Mouse (Mus musculus): ENCODE results near the gene Ifi209.
"Not testable (repeated sequence)": the region's sequence is repeated elsewhere in the genome, so short reads cannot be mapped to it uniquely, and the experiment has no call there.

Gene Ifi209

GRCm38 (mm10) chr1:173630622-173631021, at the start of gene Ifi209:
TSS of gene Ifi209 (plus strand) at chr1:173630917.
- not testable (repeated sequence) for DNase-seq

- DNase-seq: not testable (repeated sequence)
Observed at GRCm38 (mm10) chr1:173589698-173590097, 41.0 kb upstream of the Ifi209 start.

GRCm38 (mm10) chr1:173598838-173599494, 31.8 kb upstream of the Ifi209 start, which contains the start of gene Ifi213:
TSS of gene Ifi213 (minus strand) at chr1:173599274.
- DNase-seq: not testable (repeated sequence)

- not testable (repeated sequence) for DNase-seq
Observed at GRCm38 (mm10) chr1:173610291-173610690, 20.4 kb upstream of the Ifi209 start.

GRCm38 (mm10) chr1:173622216-173622615, 8.5 kb upstream of the Ifi209 start:
- DNase-seq: not testable (repeated sequence)

- DNase-seq: no peak
Observed at GRCm38 (mm10) chr1:173624052-173624451, 6.7 kb upstream of the Ifi209 start.

GRCm38 (mm10) chr1:173626686-173627085, 4.0 kb upstream of the Ifi209 start:
- DNase-seq: no peak

- DNase-seq: no peak
Observed at GRCm38 (mm10) chr1:173633969-173634645, 3.4 kb downstream of the Ifi209 start.

- no peak for DNase-seq
Observed at GRCm38 (mm10) chr1:173645393-173645792, 14.7 kb downstream of the Ifi209 start.

GRCm38 (mm10) chr1:173657973-173658372, 27.3 kb downstream of the Ifi209 start:
- no peak for DNase-seq

GRCm38 (mm10) chr1:173673458-173674097, 42.9 kb downstream of the Ifi209 start, which contains the start of gene Ifi208:
TSS of gene Ifi208 (plus strand) at chr1:173673675.
- not testable (repeated sequence) for DNase-seq

- not testable (repeated sequence) for DNase-seq
Observed at GRCm38 (mm10) chr1:173678605-173679004, 47.9 kb downstream of the Ifi209 start.

- DNase-seq: no peak
Observed at GRCm38 (mm10) chr1:173694270-173694669, 63.6 kb downstream of the Ifi209 start.

Measured in cerebellum, adult 11-12 months (tissue).